Mouse (Mus musculus): ENCODE results near the gene Dnttip2. TPM values are rescaled to one million over a fixed set of nuclear protein-coding genes. Genes with fewer than 3 reads are reported as not detected.
A peak's percentile ranks its signal among the peaks of the same experiment; 100 is the strongest.

The Dnttip2 gene
- polyA plus RNA-seq, 1 experiment from 2014 or later, result 47.9 TPM

MicroRNA genes within 50 kb of the gene (microRNA counts, 519-probe panel; counts per million panel counts)
- microRNA mmu-miR-760, result not detected

Small RNAs within 50 kb of the gene (microRNA-seq; reads per million reads assigned to microRNA genes)
- not detected for gene Gm22903
- 299 reads per million, percentile 65 among the genes with 10 or more reads in this experiment for gene Mir760

Other genes with a start within 250 kb of the Dnttip2 start
- 4.1 and 5.1 TPM in 2 replicates for gene Abca4, start 229.9 kb upstream of the Dnttip2 start, polyA plus RNA-seq (2014; fragmentation: Nextera tagmentation; extraction: Ambion mirVana)
- 56.6 and 61.4 TPM in 2 replicates for gene Gclm, start 28.8 kb upstream of the Dnttip2 start, polyA plus RNA-seq (2014; fragmentation: Nextera tagmentation; extraction: Ambion mirVana)
- 5.2 and 6.2 TPM in 2 replicates for gene Bcar3, start 19.7 kb downstream of the Dnttip2 start, polyA plus RNA-seq (2014; fragmentation: Nextera tagmentation; extraction: Ambion mirVana)

Data from hindbrain, embryonic 14.5 days (tissue).